Mouse (Mus musculus): ENCODE measurements at regions not wholly inside any gene's neighbourhood (a gene's known extent, or its start where the extent isn't known, plus 50 kb on each side); places are given as distances from the start of the nearest gene placed in this dataset.

DNA sequence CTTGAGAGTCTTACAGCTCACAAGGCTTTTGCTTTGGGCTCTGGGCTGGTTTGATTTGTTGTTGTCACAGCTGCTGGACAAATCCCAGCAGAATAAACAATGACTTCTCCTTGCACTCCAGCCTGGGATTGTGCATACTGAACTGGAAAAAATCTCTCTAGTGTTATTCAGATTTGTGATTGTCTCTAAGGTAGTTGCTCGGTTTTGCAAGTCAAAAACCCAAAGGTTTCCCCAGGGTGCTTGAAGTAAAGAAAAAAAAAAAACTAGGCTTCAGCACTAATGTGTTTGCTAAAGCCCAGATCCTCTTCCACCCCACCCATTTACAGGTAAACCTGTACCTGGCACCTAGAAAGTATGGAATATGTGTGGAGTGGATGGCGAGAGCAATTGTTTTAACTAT, 149.5 kb upstream of the Spef2 start:
- no peak for DNase-seq

DNA sequence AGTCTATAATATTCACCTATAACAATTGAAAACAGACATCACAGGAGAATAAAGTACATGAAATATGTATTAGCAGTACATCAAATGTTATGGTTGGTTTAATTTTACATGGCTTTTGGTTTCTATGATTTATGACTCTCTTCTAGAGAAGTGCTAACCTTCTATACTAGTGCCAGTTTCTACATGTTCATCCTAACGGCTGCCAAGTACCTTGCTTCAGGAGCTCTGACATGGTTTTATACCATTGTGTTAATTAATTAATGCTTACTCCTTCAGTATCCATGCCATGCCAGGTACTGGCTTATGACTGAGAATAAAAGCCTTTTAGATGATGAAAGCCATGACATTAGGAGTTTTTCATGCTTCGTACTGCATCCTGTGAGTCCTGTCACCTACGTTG, 144.5 kb upstream of the Spef2 start:
- DNase-seq: no peak

DNA sequence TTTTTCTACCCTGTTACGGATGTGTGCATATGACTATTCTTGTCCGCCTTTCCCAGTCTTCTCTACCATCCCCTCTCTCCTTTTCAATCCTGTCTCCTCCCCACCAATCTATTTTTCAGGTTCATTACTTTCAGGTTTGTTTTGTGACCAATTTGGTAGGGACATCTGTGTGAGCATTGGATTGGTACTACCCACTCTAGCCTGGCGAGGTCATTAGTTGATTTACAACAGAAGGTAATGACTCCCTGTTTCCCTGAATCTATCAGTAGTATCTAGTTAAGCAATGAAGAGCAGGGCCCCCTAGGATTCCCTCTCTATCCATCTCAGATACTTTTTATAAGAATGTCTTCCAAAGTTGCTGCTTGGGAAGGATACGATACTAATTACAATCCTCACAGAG, 143.5 kb upstream of the Spef2 start:
- DNase-seq: no peak

DNA sequence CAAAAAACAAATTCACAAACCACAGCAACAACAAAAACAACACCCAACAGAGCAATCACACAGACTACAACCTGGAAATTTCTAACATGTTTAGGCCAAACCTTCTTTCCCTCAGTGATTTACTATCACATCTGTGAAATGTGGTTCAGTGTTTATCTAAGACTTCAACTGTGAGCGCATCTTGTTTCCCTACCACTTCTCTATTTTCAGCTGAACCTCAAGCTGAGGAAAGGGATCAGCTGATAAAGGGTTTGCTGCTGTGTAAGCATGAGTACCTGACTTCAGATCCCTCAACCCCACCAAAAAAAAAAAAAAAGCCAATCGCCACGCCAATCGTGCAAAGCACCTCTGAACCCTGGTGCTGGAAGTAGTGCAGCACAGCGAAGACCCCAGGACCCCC, 142.8 kb upstream of the Spef2 start:
- no peak for DNase-seq

DNA sequence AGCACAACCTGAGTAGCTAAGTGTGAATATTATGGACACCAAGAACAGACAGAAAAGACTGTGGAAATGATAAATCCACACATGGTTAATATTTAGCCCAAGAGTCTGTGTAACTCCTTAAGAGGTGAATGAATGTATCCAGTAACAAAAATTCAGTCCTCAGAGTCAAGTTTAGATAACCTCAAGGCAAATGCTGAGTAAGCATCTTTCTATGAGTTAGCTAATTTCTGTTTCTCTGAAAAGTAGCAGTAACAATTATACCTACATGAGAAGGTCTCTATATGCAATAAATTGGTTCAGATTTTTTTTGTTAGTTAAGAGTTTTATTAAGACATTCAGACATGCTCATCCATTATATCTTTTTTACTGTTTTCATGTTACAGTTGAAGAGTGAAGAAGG, 127.1 kb upstream of the Spef2 start:
- DNase-seq: no peak

DNA sequence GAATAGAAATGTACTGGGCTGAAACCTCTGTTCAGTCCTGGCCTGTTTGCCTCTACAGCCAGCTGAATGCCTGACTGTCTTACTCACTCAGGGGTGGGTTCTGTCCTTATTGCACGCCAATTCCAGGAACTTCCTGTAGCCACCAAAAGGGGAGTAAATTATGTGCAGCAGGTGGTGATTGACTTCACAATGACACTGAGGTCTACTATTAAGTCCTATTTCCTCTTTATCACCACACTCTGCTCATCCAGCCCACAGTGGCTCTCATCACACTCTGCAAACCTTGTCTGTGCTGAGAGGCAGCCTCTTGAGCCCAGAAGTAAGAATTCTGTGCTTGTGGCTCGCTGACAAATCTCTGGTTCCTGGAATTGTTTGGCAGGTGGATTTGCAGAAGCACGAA, 121.5 kb upstream of the Spef2 start:
- DNase-seq: no peak

DNA sequence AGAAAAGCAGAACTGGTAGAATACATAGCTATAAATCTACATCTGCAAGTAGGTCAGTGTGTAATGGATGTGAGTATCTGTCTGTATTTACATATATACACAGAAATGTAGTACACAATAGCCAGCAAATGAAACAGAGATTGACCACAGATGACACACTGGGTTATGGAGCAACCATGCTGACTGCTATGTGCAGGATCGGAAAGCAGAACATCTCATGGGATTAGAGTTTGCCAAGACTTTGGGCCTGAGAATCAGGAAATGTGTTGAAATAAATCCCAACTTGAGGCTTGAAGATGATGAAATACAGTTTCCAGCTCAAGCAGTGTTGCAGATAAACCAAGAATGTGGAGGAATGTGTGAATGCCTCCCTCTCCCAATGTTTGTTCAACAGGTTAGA, 116.1 kb upstream of the Spef2 start:
- DNase-seq: peak; percentile 37

DNA sequence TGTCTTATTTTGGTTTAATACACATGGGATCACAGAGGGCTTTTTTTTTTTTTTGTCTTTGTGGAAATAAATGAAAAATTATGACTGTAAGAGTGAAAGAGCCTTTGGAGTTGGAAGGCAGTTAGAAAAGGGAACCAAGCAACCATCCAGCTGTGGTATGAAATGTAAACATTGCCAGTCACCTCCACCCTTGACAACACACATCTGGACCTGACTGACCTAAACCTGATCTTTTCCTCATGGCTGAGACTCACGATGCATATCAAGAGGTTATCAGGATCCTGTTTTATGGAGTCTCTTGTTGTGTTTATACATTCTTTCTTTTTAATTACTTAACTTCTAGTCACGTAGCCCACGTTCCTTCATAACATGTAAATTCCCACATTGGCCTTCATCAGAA, 113.2 kb upstream of the Spef2 start:
- no peak for DNase-seq

DNA sequence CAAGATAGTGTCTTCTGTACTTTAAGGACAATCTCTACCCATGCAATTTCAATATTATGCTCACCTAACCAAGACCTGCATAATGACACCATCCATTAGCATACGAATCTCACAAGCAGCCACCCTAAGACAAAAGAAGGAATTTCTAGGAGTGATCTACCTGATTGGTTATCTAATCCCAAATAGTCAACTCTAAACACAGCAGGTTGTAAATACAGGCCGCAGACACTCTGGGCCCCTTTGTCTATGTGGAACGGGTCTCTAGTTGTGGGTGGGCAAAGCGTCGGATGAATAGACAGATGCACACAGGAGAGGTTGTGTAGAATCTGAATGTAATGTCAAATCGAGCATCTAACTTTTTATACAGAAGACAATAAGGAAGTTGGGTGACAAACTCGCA, 91.0 kb upstream of the Spef2 start:
- no peak for DNase-seq

DNA sequence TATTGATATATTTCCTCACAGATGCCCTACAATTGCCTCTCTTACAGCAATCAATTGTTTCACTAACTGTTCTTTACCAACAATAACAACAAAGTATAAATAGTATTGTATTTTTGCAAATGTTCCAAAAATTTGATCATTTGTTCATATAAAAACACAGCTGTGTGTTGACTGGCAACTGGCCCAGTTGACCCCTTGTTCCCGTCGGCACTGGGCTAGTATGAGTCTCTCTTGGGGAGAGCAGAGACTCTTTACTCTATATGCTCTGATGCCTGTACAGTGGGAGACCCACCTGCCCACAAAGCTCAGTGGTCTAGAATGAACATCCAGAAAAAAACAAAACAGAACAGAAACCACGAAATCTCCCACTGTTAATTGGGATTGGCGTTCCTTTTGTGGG, 86.4 kb upstream of the Spef2 start:
- DNase-seq: peak; percentile 21

DNA sequence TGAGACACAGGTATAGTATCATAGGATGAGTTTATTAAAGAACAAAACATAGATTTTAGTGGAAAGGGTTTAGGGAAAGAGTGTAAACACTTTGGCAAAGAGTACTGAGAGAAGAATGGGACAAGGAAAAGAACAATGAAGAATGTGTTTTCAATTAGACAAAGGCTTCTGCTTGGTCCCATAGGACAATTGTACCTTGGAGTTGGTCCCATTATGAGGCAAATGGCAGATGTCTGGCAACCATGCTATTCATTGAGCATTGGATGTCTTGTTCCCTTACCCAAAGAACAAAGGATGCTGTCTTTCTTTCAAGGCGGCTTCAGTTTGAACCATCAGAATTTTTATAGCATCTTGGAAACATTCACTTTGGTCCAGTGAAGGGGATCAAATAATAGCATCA, 55.8 kb upstream of the Spef2 start:
- DNase-seq: no peak
